Mouse (Mus musculus): ENCODE results near the gene Rfc2.

DNA sequence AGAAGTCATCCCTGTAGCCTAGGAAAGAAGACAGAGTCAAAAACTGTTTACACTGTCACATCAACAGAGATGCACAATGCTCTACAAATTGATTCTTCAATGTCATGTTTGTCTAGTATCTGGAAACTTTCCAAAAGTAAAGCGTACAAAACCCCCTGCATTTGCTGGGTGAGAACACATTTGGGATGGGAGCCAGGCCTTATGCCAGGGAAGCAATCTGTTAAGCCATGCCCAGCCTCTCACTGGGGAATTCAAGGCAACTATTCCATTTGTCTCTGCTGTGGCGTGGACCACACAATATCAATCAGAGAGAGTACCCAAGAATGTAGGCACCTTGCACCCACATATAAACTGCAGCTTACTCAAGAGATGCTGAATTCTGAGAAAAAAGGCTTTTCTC is 40.9 kb downstream of the Rfc2 start:
- TF ChIP-seq CTCF (conservative IDR thresholded peaks at IDR 0.05; ENCODE audit: low read length): no peak
- no peak for TF ChIP-seq POU5F1 (IDR thresholded peaks at IDR 0.05; ENCODE audit: borderline replicate concordance, low read length)

Measured in E14TG2a.4 (cell line).